Mouse (Mus musculus) forebrain, embryonic 11.5 days (tissue): ENCODE results near the gene Mmp15. TPM values are rescaled to one million over a fixed set of nuclear protein-coding genes. Genes with fewer than 3 reads are reported as not detected.

Experiments
- ATAC-seq: fragments of 200-750 bp; cut with Nextera tagmentation; replicated peaks from 2 replicates; pipeline ENCODE4 v1.8.0; 2017; ENCODE audit warnings: moderate TSS enrichment; ENCODE audit not compliant: low FRiP score
- DNase-seq: peaks from one replicate; pipeline ENCODE4 v3.0.0-alpha.2; 2017; ENCODE audit warnings: low spot score
- H3K27ac ChIP-seq: fragments of 300-500 bp; sonication (generic); 2 replicates; pipeline ENCODE4 v1.5.1; 2014; ENCODE audit warnings: low read depth, low read length
- H3K27me3 ChIP-seq: fragments of 300-500 bp; sonication (generic); 2 replicates; pipeline ENCODE4 v1.6.1; 2014; ENCODE audit warnings: mild to moderate bottlenecking, low read length, mixed read lengths; ENCODE audit not compliant: control insufficient read depth, insufficient read depth
- H3K36me3 ChIP-seq: fragments of 300-500 bp; sonication (generic); 2 replicates; pipeline ENCODE4 v1.6.1; 2014; ENCODE audit warnings: mild to moderate bottlenecking, low read length, moderate library complexity, mixed read lengths; ENCODE audit not compliant: control insufficient read depth, insufficient read depth
- H3K4me1 ChIP-seq: fragments of 300-500 bp; sonication (generic); replicated peaks from 2 replicates; pipeline ENCODE4 v1.6.1; 2014; ENCODE audit warnings: low read length, mixed read lengths; ENCODE audit not compliant: control insufficient read depth, insufficient read depth
- H3K4me2 ChIP-seq: fragments of 300-500 bp; sonication (generic); 2 replicates; pipeline ENCODE4 v1.6.1; 2014; ENCODE audit warnings: low read depth, mild to moderate bottlenecking, low read length, moderate library complexity, mixed read lengths; ENCODE audit not compliant: severe bottlenecking
- H3K4me3 ChIP-seq: fragments of 300-500 bp; sonication (generic); 2 replicates; pipeline ENCODE4 v1.5.1; 2014; ENCODE audit warnings: low read depth, low read length
- H3K9ac ChIP-seq: fragments of 300-500 bp; sonication (generic); 2 replicates; pipeline ENCODE4 v1.6.1; 2014; ENCODE audit warnings: low read length
- H3K9me3 ChIP-seq: fragments of 300-500 bp; sonication (generic); 2 replicates; pipeline ENCODE4 v1.6.1; 2016; ENCODE audit warnings: low read length, mixed read lengths; ENCODE audit not compliant: control insufficient read depth
- WGBS: fragments of 180-500 bp; shearing (Covaris S2); extraction: QIAGEN DNeasy Blood & Tissue Kit; methylation state at CpG from one replicate; pipeline ENCODE4 v1.1.7; 2014; 5-methylcytosine and 5-hydroxymethylcytosine counted together
- polyA plus RNA-seq: library from polyadenylated mRNA; unstranded; fragments of >200 nt; fragmentation: Nextera tagmentation; extraction: Ambion mirVana; gene quantifications from 2 replicates; pipeline ENCODE4 v1.2.1, GENCODE M21; 2014

Mmp15 gene
- polyA plus RNA-seq, 1 experiment from 2014 or later = 21.0 TPM

- DNase-seq (no peak), ATAC-seq (no peak)
- Histone ChIP-seq H3K4me1 (peaks cover 3% of the 10 kb centered on the region; the same call in 1 of the 2 replicates), H3K27ac (no peak overlapping the region), H3K27me3 (no peaks in the 10 kb centered on the region), H3K36me3 (no peaks in the 10 kb centered on the region), H3K9ac (no peak overlapping the region), H3K4me3 (no peak overlapping the region), H3K9me3 (no peaks in the 10 kb centered on the region), H3K4me2 (no peak overlapping the region)
- WGBS = 88% methylated on average over 1 of the region's 1 CpGs
Observed at GRCm38 (mm10) chr8:95315350-95315749, 36.7 kb upstream of the Mmp15 start.

DNA sequence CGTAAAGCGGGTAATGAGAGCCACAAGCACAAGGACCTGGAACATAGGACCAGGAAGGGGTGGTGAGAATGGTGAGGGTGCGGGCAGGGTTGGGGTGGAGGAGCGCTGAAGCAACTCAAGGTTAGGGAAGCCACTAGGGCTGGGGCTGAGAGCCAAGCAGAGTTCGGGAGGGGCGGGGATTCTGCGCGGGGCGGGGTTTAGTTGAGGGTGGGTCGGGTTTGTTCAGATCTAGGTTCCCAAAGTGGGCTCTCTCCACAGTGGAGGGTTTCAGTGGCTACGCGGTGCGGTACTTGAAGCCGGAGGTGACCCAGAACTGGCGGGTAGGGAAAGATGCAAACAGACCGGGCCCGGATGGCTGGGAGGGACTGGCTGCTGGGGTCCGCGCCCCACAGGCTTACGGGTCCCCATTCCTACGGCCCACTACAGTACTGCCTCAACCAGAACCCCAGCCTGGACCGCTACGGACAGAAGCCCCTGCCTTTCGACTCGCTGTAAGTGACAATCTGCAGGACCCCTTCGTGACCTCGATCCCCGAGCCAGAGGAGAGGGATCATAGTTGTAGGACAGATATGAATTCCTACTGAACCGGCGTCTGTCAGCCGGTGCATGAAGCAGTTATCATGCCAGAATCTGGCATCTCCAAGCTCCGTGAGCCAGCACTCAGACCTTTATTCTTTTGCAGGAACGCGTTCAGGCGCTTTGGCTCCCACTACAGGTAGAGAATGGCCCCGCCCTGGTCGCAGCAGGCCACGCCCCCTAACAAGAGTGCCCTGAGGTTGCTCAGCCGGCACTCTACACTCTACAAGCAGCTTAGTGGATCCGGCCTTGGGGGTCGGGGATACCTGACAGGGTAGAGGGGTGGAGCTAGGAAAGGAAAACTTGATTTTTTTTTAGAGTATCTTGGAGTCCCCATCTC lies 31.6 kb upstream of the Mmp15 start:
- Histone ChIP-seq H3K36me3 (no peaks in the 10 kb centered on the region; the same call in 1 of the 2 replicates), H3K4me1 (peaks cover 4% of the 10 kb centered on the region; the same call in 1 of the 2 replicates), H3K4me2 (peak overlapping the region; percentile 58), H3K27me3 (no peaks in the 10 kb centered on the region), H3K9ac (peak overlapping the region; percentile 47; the same call in 1 of the 2 replicates), H3K9me3 (no peaks in the 10 kb centered on the region), H3K4me3 (peak overlapping the region; percentile 32), H3K27ac (no peak overlapping the region)
- DNase-seq (peak; percentile 74), ATAC-seq (peak; percentile 74)
- WGBS = 2% methylated on average over 41 of the region's 41 CpGs

GRCm38 (mm10) chr8:95323201-95323600 lies 28.9 kb upstream of the Mmp15 start:
- H3K4me1 ChIP-seq = peaks cover 4% of the 10 kb centered on the region; the same call in 1 of the 2 replicates
- no peak overlapping the region for H3K27ac ChIP-seq
- ATAC-seq = no peak
- no peak overlapping the region for H3K4me2 ChIP-seq
- DNase-seq = no peak
- no peaks in the 10 kb centered on the region for H3K27me3 ChIP-seq
- peaks cover 9% of the 10 kb centered on the region for H3K36me3 ChIP-seq
- no peak overlapping the region for H3K9ac ChIP-seq
- WGBS = 90% methylated on average over 3 of the region's 3 CpGs
- no peak overlapping the region for H3K4me3 ChIP-seq
- H3K9me3 ChIP-seq = no peaks in the 10 kb centered on the region

DNA sequence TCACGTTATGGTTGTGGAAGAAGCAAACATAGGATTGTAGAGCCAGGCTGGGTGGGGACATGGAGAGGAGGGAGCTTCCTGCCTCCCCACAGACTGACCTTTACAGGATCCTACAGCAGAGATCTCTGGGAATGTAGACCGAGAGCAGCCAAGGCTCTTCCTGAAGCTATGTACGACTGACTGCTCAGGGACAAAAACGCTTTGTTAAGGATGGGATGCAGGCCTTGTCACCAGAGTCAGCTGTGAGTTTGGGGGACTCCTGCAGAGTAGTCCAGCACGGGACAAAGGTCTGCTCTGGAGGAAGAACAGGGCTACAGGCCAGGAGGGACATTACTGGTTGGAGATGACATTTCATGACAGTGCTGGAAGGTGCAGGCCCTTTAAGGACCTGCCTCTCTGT lies 27.4 kb upstream of the Mmp15 start:
- ATAC-seq (no peak), DNase-seq (no peak)
- no peaks in the 10 kb centered on the region for H3K9me3 ChIP-seq
- H3K4me2 ChIP-seq = no peak overlapping the region
- H3K27me3 ChIP-seq = no peaks in the 10 kb centered on the region
- no peak overlapping the region for H3K9ac ChIP-seq
- no peak overlapping the region for H3K27ac ChIP-seq
- peaks cover 18% of the 10 kb centered on the region for H3K36me3 ChIP-seq
- H3K4me1 ChIP-seq = peaks cover 4% of the 10 kb centered on the region; the same call in 1 of the 2 replicates
- WGBS = 37% methylated on average over 5 of the region's 5 CpGs
- H3K4me3 ChIP-seq = no peak overlapping the region

DNA sequence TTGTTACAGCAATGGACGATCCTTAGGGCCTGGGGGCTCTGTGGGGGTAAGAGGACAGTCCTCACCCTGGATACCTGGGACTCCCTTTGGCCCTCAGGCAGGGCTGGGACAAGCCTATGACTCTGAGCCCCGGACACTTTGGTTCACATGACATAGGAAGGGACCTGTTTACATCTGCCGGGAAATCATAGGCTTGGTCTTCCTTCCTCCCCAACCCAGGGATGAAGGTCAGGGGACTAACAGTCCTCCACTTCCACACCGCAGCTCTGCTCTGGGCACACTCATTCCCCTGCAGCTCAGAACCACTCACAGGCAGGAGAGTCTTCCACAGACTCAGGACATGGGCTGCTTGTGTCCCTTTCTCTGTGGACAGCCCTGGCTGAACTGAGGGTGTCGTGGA lies 25.2 kb upstream of the Mmp15 start:
- Histone ChIP-seq H3K4me1 (peaks cover 2% of the 10 kb centered on the region; the same call in 1 of the 2 replicates), H3K27ac (no peak overlapping the region), H3K4me2 (no peak overlapping the region), H3K27me3 (no peaks in the 10 kb centered on the region), H3K9ac (no peak overlapping the region), H3K4me3 (no peak overlapping the region), H3K9me3 (no peaks in the 10 kb centered on the region), H3K36me3 (peaks cover 18% of the 10 kb centered on the region)
- WGBS = 93% methylated on average over 5 of the region's 5 CpGs
- ATAC-seq = no peak
- no peak for DNase-seq

GRCm38 (mm10) chr8:95327866-95328465 lies 24.1 kb upstream of the Mmp15 start:
- H3K27me3 ChIP-seq = no peaks in the 10 kb centered on the region
- no peak overlapping the region for H3K27ac ChIP-seq
- peaks cover 18% of the 10 kb centered on the region for H3K36me3 ChIP-seq
- no peak overlapping the region for H3K4me2 ChIP-seq
- no peak overlapping the region for H3K4me3 ChIP-seq
- peaks cover 2% of the 10 kb centered on the region; the same call in 1 of the 2 replicates for H3K4me1 ChIP-seq
- no peaks in the 10 kb centered on the region for H3K9me3 ChIP-seq
- DNase-seq (no peak), ATAC-seq (no peak)
- 83% methylated on average over 46 of the region's 46 CpGs for WGBS
- H3K9ac ChIP-seq = no peak overlapping the region

- Histone ChIP-seq H3K4me1 (no peaks in the 10 kb centered on the region; the same call in 1 of the 2 replicates), H3K4me2 (peak overlapping the region; percentile 85), H3K27me3 (no peaks in the 10 kb centered on the region), H3K36me3 (peaks cover 18% of the 10 kb centered on the region), H3K9me3 (no peaks in the 10 kb centered on the region), H3K27ac (no peak overlapping the region), H3K9ac (peak overlapping the region; percentile 94), H3K4me3 (peak overlapping the region; percentile 69)
- ATAC-seq (no peak), DNase-seq (no peak)
- 76% methylated on average over 1 of the region's 1 CpGs for WGBS
Observed at GRCm38 (mm10) chr8:95330367-95330766, 21.7 kb upstream of the Mmp15 start.

DNA sequence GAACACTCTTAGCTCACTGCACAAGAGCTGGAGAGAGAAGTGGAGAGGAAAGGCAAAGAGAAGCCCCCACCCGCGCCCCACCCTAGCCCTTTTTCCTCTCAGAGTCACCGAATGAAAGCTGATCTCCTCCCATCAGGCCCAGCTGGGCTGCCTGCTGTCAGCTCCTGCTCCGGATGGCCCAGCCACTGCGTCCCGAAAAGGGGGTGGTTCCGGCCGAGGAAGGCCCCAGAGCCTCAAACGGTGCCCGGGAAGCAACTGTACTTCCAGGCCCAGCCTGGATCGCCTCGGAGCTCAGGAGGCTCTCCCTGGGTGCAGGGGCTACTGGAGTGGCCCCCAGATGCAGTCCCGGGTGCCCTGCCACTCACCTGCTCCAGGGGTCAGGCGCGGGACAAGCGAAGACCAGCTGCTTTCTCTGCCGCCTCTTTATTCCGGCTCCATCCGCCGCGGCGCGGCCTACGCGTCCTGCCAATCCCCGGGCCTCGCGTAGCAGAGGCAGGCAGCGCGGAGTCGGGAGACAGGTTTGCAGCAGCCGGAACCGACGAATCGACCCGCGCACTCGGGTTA lies 20.8 kb upstream of the Mmp15 start:
- Histone ChIP-seq H3K27ac (peak overlapping the region; percentile 93), H3K27me3 (no peaks in the 10 kb centered on the region), H3K9ac (peak overlapping the region; percentile 94), H3K4me1 (no peaks in the 10 kb centered on the region; the same call in 1 of the 2 replicates), H3K9me3 (no peaks in the 10 kb centered on the region), H3K4me2 (peak overlapping the region; percentile 85), H3K36me3 (peaks cover 18% of the 10 kb centered on the region), H3K4me3 (peak overlapping the region; percentile 69)
- 0% methylated on average over 38 of the region's 38 CpGs for WGBS
- ATAC-seq = peak; percentile 42
- DNase-seq = no peak
